Mouse (Mus musculus) limb, embryonic 10.5 days (tissue): ENCODE results near the gene Bbc3. TPM values are rescaled to one million over a fixed set of nuclear protein-coding genes. Genes with fewer than 3 reads are reported as not detected.
"Not testable (repeated sequence)": the region's sequence is repeated elsewhere in the genome, so short reads cannot be mapped to it uniquely, and the experiment has no call there.

ENCODE experiments used
- DNase-seq: peaks from one replicate; pipeline ENCODE4 v3.0.0-alpha.2; 2017; ENCODE audit warnings: low spot score
- H3K27ac ChIP-seq: fragments of 300-500 bp; sonication (generic); 2 replicates; pipeline ENCODE4 v1.5.1; 2016; ENCODE audit warnings: mild to moderate bottlenecking
- H3K27me3 ChIP-seq: fragments of 300-500 bp; sonication (generic); 2 replicates; pipeline ENCODE4 v1.6.1; 2016; ENCODE audit warnings: low read depth, mild to moderate bottlenecking; ENCODE audit not compliant: poor library complexity, severe bottlenecking
- H3K36me3 ChIP-seq: fragments of 300-500 bp; sonication (generic); 2 replicates; pipeline ENCODE4 v1.6.1; 2016; ENCODE audit warnings: mild to moderate bottlenecking, moderate library complexity
- H3K4me1 ChIP-seq: fragments of 300-500 bp; sonication (generic); 2 replicates; pipeline ENCODE4 v1.6.1; 2016
- H3K4me3 ChIP-seq: fragments of 300-500 bp; sonication (generic); 2 replicates; pipeline ENCODE4 v1.5.1; 2016; ENCODE audit warnings: mild to moderate bottlenecking, moderate library complexity
- H3K9me3 ChIP-seq: fragments of 300-500 bp; sonication (generic); replicated peaks from 2 replicates; pipeline ENCODE4 v1.6.1; 2016; ENCODE audit warnings: mild to moderate bottlenecking
- WGBS: fragments of 180-500 bp; shearing (Covaris S2); methylation state at CpG from one replicate; pipeline ENCODE4 v1.1.7; 2016; 5-methylcytosine and 5-hydroxymethylcytosine counted together
- polyA plus RNA-seq: library from polyadenylated mRNA; unstranded; fragments of >200 nt; fragmentation: Nextera tagmentation; extraction: Ambion mirVana; gene quantifications from 2 replicates; pipeline ENCODE4 v1.2.1, GENCODE M21; 2016

Gene Bbc3
- polyA plus RNA-seq = 14.5 and 19.1 TPM in 2 replicates

- H3K27ac ChIP-seq = peak within 1 kb of the TSS; percentile 77
- not testable (repeated sequence) for DNase-seq, H3K9me3 ChIP-seq, H3K27me3 ChIP-seq, H3K36me3 ChIP-seq
- peaks cover 49% of the 10 kb centered on the region for H3K4me1 ChIP-seq
- 47% methylated on average over 1 of the region's 1 CpGs for WGBS
- H3K4me3 ChIP-seq = peak within 1 kb of the TSS; percentile 78
Measured at GRCm38 (mm10) chr7:16308093-16308492, at the start of gene Bbc3. Gene Bbc3 (plus strand): TSS chr7:16308393.

GRCm38 (mm10) chr7:16259110-16259590 lies 49.0 kb upstream of the Bbc3 start, which contains the start of gene C5ar1:
Gene C5ar1 (minus strand): TSS chr7:16259540.
- H3K4me1 ChIP-seq = no peaks in the 10 kb centered on the region
- 89% methylated on average over 5 of the region's 5 CpGs for WGBS
- no peak within 1 kb of the TSS for H3K4me3 ChIP-seq
- H3K27me3 ChIP-seq = no peaks in the 10 kb centered on the region
- no peaks in the 10 kb centered on the region for H3K9me3 ChIP-seq
- DNase-seq = no peak
- H3K36me3 ChIP-seq = no peaks in the 10 kb centered on the region
- no peak within 1 kb of the TSS for H3K27ac ChIP-seq

GRCm38 (mm10) chr7:16261097-16261496 lies 47.1 kb upstream of the Bbc3 start:
- Histone ChIP-seq H3K27ac (no peak overlapping the region), H3K4me1 (no peaks in the 10 kb centered on the region), H3K27me3 (no peaks in the 10 kb centered on the region), H3K36me3 (no peaks in the 10 kb centered on the region), H3K4me3 (no peak overlapping the region), H3K9me3 (0 out of 2 replicates have a peak, but pooled peaks cover 5% of the 10 kb centered on the region)
- no peak for DNase-seq
- WGBS = 72% methylated on average over 1 of the region's 1 CpGs

GRCm38 (mm10) chr7:16263015-16263787 lies 45.0 kb upstream of the Bbc3 start:
- H3K36me3 ChIP-seq = no peaks in the 10 kb centered on the region
- DNase-seq = peak; percentile 72
- 0 out of 2 replicates have a peak, but pooled peaks cover 5% of the 10 kb centered on the region for H3K9me3 ChIP-seq
- H3K27me3 ChIP-seq = no peaks in the 10 kb centered on the region
- H3K4me3 ChIP-seq = no peak overlapping the region
- H3K4me1 ChIP-seq = no peaks in the 10 kb centered on the region
- no peak overlapping the region for H3K27ac ChIP-seq
- WGBS = 31% methylated on average over 8 of the region's 8 CpGs

- H3K9me3 ChIP-seq = 0 out of 2 replicates have a peak, but pooled peaks cover 5% of the 10 kb centered on the region
- H3K4me3 ChIP-seq = no peak overlapping the region
- no peak for DNase-seq
- WGBS = 88% methylated on average over 5 of the region's 5 CpGs
- H3K36me3 ChIP-seq = no peaks in the 10 kb centered on the region
- no peaks in the 10 kb centered on the region for H3K27me3 ChIP-seq
- H3K4me1 ChIP-seq = no peaks in the 10 kb centered on the region
- H3K27ac ChIP-seq = no peak overlapping the region
Measured at GRCm38 (mm10) chr7:16263843-16264242, 44.4 kb upstream of the Bbc3 start.

GRCm38 (mm10) chr7:16265856-16266255 lies 42.3 kb upstream of the Bbc3 start:
- 90% methylated on average over 11 of the region's 11 CpGs for WGBS

GRCm38 (mm10) chr7:16266593-16266992 lies 41.6 kb upstream of the Bbc3 start:
- DNase-seq, H3K27me3 ChIP-seq, H3K9me3 ChIP-seq, H3K4me3 ChIP-seq, H3K4me1 ChIP-seq, H3K36me3 ChIP-seq, H3K27ac ChIP-seq: not testable (repeated sequence)
- WGBS = 89% methylated on average over 7 of the region's 7 CpGs

More at GRCm38 (mm10) chr7:16265856-16266255, 42.3 kb upstream of the Bbc3 start:
- 0 out of 2 replicates have a peak, but pooled peaks cover 5% of the 10 kb centered on the region for H3K9me3 ChIP-seq
- H3K4me1 ChIP-seq = no peaks in the 10 kb centered on the region
- no peak overlapping the region for H3K27ac ChIP-seq
- DNase-seq = no peak
- no peak overlapping the region for H3K4me3 ChIP-seq
- no peaks in the 10 kb centered on the region for H3K36me3 ChIP-seq
- H3K27me3 ChIP-seq = no peaks in the 10 kb centered on the region

- no peaks in the 10 kb centered on the region for H3K9me3 ChIP-seq
- peaks cover 36% of the 10 kb centered on the region for H3K4me1 ChIP-seq
- no peak overlapping the region for H3K27ac ChIP-seq
- DNase-seq = no peak
- WGBS = 78% methylated on average over 1 of the region's 1 CpGs
- H3K36me3 ChIP-seq = peaks cover 13% of the 10 kb centered on the region
- H3K4me3 ChIP-seq = no peak overlapping the region
- H3K27me3 ChIP-seq = no peaks in the 10 kb centered on the region; the same call in 1 of the 2 replicates
Measured at GRCm38 (mm10) chr7:16271139-16271538, 37.1 kb upstream of the Bbc3 start.

- DNase-seq = peak; percentile 78
- WGBS = under 1% methylated on average over 46 of the region's 46 CpGs
- Histone ChIP-seq H3K36me3 (peaks cover 29% of the 10 kb centered on the region), H3K4me1 (peaks cover 36% of the 10 kb centered on the region), H3K9me3 (no peaks in the 10 kb centered on the region), H3K27me3 (no peaks in the 10 kb centered on the region; the same call in 1 of the 2 replicates), H3K4me3 (peak overlapping the region; percentile 66), H3K27ac (peak overlapping the region; percentile 84)
Measured at GRCm38 (mm10) chr7:16272681-16273080, 35.5 kb upstream of the Bbc3 start.

GRCm38 (mm10) chr7:16273081-16273765 lies 35.0 kb upstream of the Bbc3 start, which contains the start of gene Inafm1:
Gene Inafm1 (minus strand): TSS chr7:16273617.
- peak within 1 kb of the TSS; percentile 66 for H3K4me3 ChIP-seq
- H3K27me3 ChIP-seq = no peaks in the 10 kb centered on the region; the same call in 1 of the 2 replicates
- H3K9me3 ChIP-seq = no peaks in the 10 kb centered on the region
- WGBS = 1% methylated on average over 49 of the region's 49 CpGs
- H3K4me1 ChIP-seq = peaks cover 36% of the 10 kb centered on the region
- peaks cover 34% of the 10 kb centered on the region for H3K36me3 ChIP-seq
- peak within 1 kb of the TSS; percentile 84 for H3K27ac ChIP-seq
- DNase-seq = peak; percentile 92

GRCm38 (mm10) chr7:16273766-16274140 lies 34.4 kb upstream of the Bbc3 start:
- Histone ChIP-seq H3K27ac (peak overlapping the region; percentile 84), H3K36me3 (peaks cover 39% of the 10 kb centered on the region), H3K9me3 (no peaks in the 10 kb centered on the region), H3K4me3 (peak overlapping the region; percentile 66), H3K4me1 (peaks cover 36% of the 10 kb centered on the region), H3K27me3 (no peaks in the 10 kb centered on the region; the same call in 1 of the 2 replicates)
- under 1% methylated on average over 18 of the region's 18 CpGs for WGBS
- no peak for DNase-seq

- no peak overlapping the region for H3K27ac ChIP-seq
- H3K36me3 ChIP-seq = peaks cover 52% of the 10 kb centered on the region
- DNase-seq = no peak
- no peak overlapping the region for H3K4me3 ChIP-seq
- no peaks in the 10 kb centered on the region for H3K9me3 ChIP-seq
- H3K4me1 ChIP-seq = peaks cover 36% of the 10 kb centered on the region
- 86% methylated on average over 10 of the region's 10 CpGs for WGBS
- H3K27me3 ChIP-seq = no peaks in the 10 kb centered on the region; the same call in 1 of the 2 replicates
Measured at GRCm38 (mm10) chr7:16274922-16275890, 33.0 kb upstream of the Bbc3 start.
